Mouse (Mus musculus) urinary bladder, postnatal 25 days (tissue): ENCODE measurements around the gene Ticrr.

Experiments used
- DNase-seq: peaks from one replicate; pipeline ENCODE4 v3.0.0; 2022; ENCODE audit warnings: low spot score

Ticrr gene

DNA sequence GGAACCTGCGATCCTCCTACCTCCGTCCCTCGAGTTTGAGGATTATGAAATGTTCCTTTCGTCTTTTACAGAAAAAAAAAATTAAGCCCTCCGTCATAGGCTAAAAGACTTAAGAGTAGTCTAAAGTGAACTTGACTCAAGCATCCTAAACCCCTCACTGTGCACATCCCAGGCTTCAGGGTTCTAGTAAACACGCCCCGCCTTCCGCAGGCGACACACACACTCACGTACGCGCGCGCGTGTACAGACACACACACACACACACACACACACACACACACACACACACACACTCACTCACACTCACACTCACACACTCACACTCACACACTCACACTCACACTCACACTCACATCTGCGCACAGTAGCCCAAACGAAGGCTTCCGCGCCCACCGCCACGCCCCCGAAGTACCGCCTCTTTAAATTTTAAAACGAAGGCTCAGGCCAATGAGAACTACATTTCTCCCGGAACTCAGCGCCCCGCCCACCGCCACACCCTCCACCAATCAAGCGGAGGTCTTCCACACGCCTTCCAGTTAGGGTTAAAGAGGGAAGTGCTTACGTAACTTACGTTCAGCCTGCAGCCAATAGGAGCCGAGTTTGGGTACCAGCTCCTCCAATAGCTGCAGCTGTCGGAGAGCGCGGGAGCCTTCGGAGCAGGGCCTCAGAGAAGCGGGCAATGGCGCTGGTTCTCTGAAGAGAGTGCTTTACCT, at the start of gene Ticrr:
TSS of gene Ticrr (plus strand) at position 619 of the 713 bp plus-strand sequence.
- DNase-seq = peak; percentile 92

DNA sequence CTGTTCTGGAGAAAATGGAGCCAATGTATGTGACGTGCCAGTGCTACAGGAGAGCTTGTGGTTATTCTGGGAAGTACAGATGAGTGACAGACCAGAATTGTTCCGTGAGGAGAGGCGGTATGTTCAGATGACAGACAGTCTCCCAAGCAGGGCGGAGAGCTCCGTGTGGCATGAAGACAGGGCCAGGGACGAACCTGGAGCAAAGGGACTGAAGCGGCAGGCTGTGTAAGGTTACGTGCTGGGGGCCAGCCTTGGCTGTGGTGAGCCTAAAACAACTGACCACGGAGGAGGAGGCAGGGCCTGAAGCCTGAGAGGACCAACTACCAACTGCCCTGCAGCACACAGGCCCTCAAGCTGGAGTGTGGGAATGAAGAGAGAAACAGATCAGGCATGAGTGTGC, 48.1 kb upstream of the Ticrr start:
- DNase-seq = no peak

DNA sequence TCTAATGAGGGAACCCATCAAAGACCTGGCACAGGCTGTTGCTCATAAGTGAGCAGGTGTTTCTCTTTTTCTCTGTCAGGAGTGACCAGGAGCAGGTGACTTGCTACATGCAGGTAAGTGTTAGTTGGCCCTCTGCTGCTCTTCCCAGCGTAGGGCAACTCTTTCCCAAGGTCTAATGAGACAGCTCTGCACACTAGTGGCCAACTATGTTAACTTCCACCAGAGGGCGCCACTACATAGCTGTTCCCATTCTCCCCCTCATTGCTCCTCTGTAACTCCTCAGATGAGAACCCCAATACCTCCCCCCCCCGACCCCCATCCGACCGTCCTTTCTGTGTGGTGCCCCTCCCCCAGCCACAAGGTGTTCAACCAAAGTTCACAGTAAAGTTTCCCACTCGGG, 47.2 kb upstream of the Ticrr start:
- peak; percentile 52 for DNase-seq

- DNase-seq = no peak
These were observed 46.7 kb upstream of the Ticrr start for GRCm38 (mm10) chr7:79613314-79613713.

DNA sequence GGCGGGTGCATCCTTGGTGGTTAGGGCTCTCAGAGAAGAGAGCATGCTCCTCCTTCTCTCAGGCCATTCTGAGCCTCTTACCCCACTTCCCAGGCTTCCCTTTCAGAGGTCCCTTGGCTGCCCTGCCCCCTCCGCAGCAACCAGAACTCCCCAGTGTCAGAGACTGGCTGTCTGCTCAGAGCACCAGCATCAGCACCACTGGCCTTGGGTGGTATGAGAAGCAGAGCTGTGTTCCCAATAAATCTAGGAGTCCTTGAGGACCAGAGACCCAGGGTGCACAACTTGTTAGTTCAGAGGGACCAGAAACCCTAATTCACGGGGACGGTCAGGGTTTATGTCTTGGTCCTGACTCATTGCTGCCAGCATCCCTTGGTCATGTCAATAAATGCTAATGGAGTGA, 45.0 kb upstream of the Ticrr start:
- no peak for DNase-seq

- DNase-seq = no peak
These were observed 44.1 kb upstream of the Ticrr start for GRCm38 (mm10) chr7:79615941-79616340.

GRCm38 (mm10) chr7:79617418-79617817, 42.6 kb upstream of the Ticrr start, which contains the start of gene Rhcg:
Gene Rhcg (minus strand): TSS chr7:79617657.
- no peak for DNase-seq

DNA sequence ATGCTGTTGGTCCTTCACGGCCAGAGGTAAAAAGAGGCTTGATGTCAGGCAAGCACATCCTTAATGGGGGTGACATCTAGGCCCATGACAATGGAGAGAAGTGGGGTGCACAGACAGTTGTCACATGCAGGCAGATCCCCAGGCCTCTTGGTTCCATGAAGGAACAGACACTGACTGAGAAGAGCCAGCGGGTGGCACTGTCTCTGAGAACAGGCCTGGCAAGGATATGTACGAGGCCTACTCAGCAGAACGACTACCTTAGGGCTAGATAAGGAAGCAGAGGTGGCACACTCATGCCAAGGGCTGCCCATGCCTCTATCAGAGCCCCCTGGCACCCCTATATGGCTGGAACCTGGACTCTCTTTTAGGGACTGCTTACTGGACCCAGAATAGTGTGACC, 40.5 kb upstream of the Ticrr start:
- no peak for DNase-seq

DNA sequence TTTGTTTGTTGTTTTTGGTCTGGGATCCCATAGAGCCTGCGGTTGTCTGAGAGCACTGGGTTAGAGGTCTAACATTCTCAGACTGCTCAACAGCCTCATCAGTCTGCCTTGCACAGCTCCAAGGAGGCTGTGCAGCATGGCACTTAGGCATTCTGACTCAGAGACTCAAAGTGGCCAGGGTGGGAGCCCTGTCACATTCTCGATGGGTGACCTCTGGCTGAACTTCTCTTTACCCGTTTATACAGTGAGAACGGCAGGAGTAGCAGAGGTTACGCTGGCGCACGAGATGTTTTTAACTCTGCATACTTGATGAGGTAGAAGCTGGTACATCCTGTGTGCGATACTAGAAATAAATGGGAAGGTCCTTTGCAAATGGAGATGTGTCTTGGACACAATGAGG, 36.9 kb upstream of the Ticrr start:
- no peak for DNase-seq

DNA sequence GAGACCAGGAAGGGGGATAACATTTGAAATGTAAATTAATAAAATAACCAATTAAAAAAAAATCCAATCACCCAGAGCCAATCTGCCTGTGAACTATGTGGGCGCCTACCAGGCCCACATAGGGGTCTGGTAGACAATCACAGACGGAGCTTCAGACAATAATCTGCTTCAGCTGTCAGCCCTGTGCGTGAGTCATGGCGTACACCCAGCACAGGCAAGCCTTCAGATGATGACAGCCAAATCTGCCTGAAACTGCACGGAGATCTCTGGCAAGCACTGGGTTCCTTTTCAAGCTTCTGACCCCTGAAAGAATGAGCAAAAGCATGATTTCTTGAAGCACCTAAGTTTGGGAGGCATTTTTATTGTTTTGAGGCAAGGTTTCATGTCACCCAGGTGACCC, 33.8 kb upstream of the Ticrr start:
- DNase-seq = no peak

DNA sequence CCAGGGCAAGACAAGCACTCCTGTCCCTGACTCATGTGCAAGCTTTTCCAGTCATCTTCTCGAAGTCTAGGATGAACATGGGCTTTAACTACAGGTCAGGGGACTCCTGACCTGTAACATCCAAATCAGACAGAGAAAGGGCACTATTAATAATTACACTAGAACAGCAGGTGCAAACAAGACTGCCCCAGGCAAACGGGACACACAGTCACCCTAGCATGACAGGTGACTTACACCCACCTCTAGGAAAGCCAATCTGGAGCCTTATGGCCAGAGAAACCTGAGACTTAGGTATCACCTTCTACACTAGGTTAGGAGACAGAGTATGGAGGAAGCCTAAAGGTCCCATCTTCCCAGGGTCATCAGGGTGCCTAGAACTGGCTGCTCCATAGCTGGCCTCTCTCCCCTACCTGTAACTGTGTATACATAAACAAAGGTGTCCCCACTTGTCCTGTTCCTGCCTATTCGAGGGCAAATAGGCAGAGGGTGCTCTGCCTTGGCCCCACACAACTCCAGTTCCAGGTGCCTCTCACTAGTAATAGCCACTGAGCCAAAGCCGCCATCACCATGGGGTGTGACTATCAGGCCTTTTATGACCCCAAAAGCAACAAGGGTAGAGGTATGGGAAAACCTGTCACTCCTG, 31.6 kb upstream of the Ticrr start:
- no peak for DNase-seq

DNA sequence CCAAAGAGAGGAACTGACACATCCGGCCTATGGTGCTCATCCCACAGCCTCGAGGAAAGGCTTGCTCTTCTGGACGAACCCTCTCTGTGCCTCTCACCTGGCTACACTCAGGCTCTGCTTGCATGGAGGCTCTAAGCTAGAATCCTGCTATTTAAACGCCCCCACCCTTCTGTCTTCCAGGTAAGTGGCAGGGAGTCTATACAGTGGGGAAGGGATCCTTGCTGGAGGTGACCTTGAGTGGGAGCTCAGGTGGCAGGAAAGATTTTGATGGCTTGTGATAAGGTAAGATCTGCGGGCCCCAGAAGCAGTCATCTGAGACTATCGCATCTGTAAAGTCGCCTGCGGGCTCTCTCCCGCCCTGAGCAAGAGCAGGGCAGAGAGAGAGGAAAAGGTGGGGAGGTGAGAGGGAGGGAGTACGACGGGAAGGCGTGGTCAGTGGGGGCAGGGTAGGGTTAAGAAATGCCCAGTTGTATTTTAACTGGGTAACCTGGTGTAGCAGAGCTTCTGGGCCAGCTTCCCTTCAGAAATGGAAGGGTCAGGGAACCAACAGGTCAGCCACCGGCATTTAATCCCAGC, 28.1 kb upstream of the Ticrr start:
- DNase-seq = no peak

GRCm38 (mm10) chr7:79647233-79647632, 12.8 kb upstream of the Ticrr start:
- no peak for DNase-seq

- peak; percentile 30 for DNase-seq
These were observed 11.0 kb upstream of the Ticrr start for GRCm38 (mm10) chr7:79649005-79649404.

GRCm38 (mm10) chr7:79654185-79654584, 5.8 kb upstream of the Ticrr start:
- DNase-seq = no peak

DNA sequence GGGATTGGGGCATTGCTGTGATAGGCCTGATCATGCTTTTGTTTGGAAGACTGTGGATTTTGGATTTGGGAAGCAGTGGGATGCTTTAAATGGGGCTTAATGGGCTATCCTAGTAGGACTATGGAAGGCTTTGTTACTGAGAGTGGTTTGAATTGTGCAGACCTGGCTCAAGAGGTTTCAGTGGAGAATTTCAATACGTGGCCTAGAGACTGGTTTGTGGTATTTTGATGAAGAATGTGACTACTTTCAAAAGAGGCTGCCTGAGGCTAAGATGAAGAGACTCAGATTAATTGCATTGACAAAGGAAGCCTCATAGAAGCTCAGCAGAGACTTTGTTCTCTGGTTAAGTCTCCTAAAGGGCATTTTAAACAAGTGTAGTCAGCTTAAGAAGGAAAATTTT, 5.4 kb upstream of the Ticrr start:
- no peak for DNase-seq

DNA sequence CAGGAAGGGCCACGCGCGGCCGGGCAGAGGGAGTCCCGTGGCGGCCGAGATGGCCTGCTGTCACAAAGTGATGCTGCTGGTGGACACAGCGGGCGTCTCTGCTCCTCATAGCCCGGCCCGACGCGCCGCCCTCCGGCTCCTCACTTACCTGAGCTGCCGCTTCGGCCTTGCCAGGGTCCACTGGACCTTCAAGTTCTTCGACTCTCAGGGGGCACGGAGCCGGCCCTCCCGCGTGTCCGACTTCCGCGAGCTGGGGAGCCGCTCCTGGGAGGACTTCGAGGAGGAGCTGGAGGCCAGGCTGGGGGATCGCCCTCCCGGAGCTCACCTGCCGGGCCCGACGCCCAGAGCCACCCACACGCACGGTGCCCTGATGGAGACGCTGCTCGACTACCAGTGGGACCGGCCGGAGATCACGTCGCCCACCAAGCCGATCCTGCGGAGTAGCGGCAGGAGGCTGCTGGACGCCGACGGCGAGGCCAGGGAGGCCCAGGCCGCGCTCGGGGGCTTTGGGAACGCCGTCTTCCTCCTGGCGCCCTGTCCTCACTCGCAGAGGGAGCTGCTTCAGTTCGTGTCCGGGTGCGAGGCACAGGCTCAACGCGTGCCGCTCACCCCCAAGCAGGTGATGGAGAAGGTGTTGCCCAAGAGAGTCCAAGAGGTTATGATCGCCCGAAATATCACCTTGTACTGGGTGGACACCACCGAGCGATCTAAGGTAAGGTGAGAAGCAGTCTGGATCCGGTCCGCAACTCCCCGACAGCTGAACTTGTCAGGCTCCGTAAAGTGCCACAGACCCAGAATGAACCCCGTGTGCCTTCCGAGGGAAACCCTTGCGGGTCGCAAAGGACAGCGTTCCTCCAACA, 525 bp downstream of the Ticrr start:
- peak; percentile 14 for DNase-seq

GRCm38 (mm10) chr7:79661253-79661890, 1.4 kb downstream of the Ticrr start:
- DNase-seq = no peak

DNA sequence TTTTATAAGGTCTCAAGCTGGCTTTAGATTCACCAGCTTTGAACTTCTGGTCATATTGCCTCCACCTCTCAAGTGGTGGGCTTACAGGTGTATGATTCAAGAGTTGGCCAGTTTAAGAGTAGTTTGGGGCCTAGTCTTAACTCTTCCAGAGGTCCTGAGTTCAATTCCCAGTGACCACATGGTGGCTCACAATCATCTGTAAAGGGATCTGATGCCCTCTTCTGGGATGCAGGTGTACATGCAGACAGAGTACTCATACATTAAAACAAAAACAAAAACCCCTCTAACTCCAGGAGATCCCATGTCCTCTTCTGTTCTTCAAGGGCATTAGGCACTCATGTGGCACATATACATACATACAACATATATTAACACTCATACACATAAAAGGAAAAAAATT, 6.7 kb downstream of the Ticrr start:
- DNase-seq = no peak

DNA sequence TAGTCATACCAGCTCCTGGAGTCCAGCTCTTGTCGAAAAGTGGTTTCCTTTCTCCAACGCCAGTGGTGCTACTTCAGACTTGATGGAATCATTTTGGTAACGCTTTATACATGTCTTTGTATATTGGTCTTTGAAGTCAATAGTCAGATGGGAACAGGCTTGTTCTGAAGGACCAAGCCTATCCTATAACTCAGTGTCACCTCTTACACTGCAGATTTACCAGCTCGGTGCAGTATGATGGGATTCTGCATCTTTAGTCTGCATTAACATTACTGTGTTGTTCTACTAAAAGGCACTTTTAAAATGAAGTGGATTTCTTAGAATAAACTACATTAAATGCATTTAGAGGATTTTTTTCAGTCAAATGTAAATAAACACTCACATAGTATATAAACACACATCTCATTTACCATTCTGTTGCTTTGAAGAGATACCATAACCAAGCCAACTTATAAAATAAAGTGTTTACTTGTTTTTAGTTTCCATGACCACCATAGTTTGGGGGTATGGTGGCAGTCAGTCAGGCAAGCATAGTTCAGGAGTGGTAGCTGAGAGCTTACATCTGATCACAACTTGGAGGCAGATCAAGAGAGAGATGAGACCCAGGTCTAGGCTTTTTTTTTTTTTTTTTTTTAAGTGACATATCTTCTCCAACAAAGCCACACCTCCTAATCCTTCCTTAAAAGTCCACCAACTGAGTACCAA, 11.1 kb downstream of the Ticrr start:
- no peak for DNase-seq

GRCm38 (mm10) chr7:79679186-79679585, 19.2 kb downstream of the Ticrr start:
- DNase-seq = no peak
